In genomic region chr1:191181469-191182259, GRCm38 (mm10) we compare ENCODE assay signal across 10 mouse cellular contexts. TPM values are rescaled to one million over a fixed set of nuclear protein-coding genes. Genes with fewer than 3 reads are reported as not detected.
DNase-seq lines count a peak whose midpoint lies in the region; ATAC-seq and TF ChIP-seq lines count a peak whose summit lies in the region.
"Had no signal": no experiment of that assay in that cellular context is flagged by ENCODE, and none has a peak within 500 bp of the region (broad histone marks: within the 10 kb centered on the region; RNA-seq: fewer than 3 reads in every experiment).

No protein-coding gene starts in this region.

- TF ChIP-seq POLR2A in liver, adult 2 months (IDR thresholded peaks at IDR 0.05; ENCODE audit: extremely low read depth, insufficient read depth, low read length) = no peak

- WGBS in liver, adult 2 months = 54% methylated on average over 12 of the region's 12 CpGs
- WGBS in forebrain, embryonic 13.5 days = 52% methylated on average over 12 of the region's 12 CpGs
- WGBS in liver, embryonic 11.5 days = 34% methylated on average over 12 of the region's 12 CpGs
- 57% methylated on average over 12 of the region's 12 CpGs for WGBS in neural tube, embryonic 15.5 days

- no peak for DNase-seq in liver, adult 2 months (ENCODE audit: extremely low read depth, low read depth, low spot score)
- no peak for DNase-seq in liver
- no peak for DNase-seq in liver, embryonic 11.5 days (ENCODE audit: low spot score)
- DNase-seq in natural killer cell, adult 2 months (ENCODE audit: low spot score in 2 of 2) = no peak
- DNase-seq in embryo, embryonic 11 days = no peak
- DNase-seq in left cerebral cortex, adult 8-10 months (ENCODE audit: low spot score in 2 of 2) = no peak
- DNase-seq: thymus, postnatal 14 days had no signal

- no peak for TF ChIP-seq CTCF in liver, adult 2 months (IDR thresholded peaks at IDR 0.05; ENCODE audit: low read depth, low read length)

- peak overlapping the region; percentile 93 for H3K4me2 ChIP-seq in forebrain, embryonic 13.5 days
- peak overlapping the region; percentile 97 for H3K4me2 ChIP-seq in liver, embryonic 11.5 days
- peak overlapping the region; percentile 99 for H3K4me2 ChIP-seq in neural tube, embryonic 15.5 days

- H3K4me3 ChIP-seq in liver, adult 2 months (ENCODE audit: insufficient read depth, low read depth, low read length) = no peak overlapping the region
- peak overlapping the region; percentile 48; the same call in 1 of the 2 replicates for H3K4me3 ChIP-seq in forebrain, embryonic 13.5 days
- peak overlapping the region; percentile 58 for H3K4me3 ChIP-seq in liver, embryonic 11.5 days (ENCODE audit: low read depth, low read length)
- peak overlapping the region; percentile 45; the same call in 1 of the 2 replicates for H3K4me3 ChIP-seq in neural tube, embryonic 15.5 days (replicated peaks)

- H3K27me3 ChIP-seq in liver, adult 2 months (ENCODE audit: control insufficient read depth, insufficient read depth, low read length) = 0 out of 2 replicates have a peak, but pooled peaks cover 2% of the 10 kb centered on the region
- H3K27me3 ChIP-seq in forebrain, embryonic 13.5 days = peaks cover 88% of the 10 kb centered on the region
- H3K27me3 ChIP-seq in liver, embryonic 11.5 days (replicated peaks; ENCODE audit: control insufficient read depth, insufficient read depth, low read length) = peaks cover 85% of the 10 kb centered on the region
- peaks cover 91% of the 10 kb centered on the region for H3K27me3 ChIP-seq in neural tube, embryonic 15.5 days (replicated peaks)

- no peak for ATAC-seq in forebrain, embryonic 13.5 days
- ATAC-seq in liver, embryonic 11.5 days (replicated peaks; ENCODE audit: low FRiP score) = no peak
- ATAC-seq in neural tube, embryonic 15.5 days (ENCODE audit: low FRiP score) = no peak

- peaks cover 17% of the 10 kb centered on the region for H3K4me1 ChIP-seq in liver, adult 2 months (ENCODE audit: control insufficient read depth, insufficient read depth, low read length)
- peaks cover 51% of the 10 kb centered on the region for H3K4me1 ChIP-seq in forebrain, embryonic 13.5 days
- peaks cover 28% of the 10 kb centered on the region for H3K4me1 ChIP-seq in liver, embryonic 11.5 days (replicated peaks; ENCODE audit: control insufficient read depth, insufficient read depth, low read length)
- H3K4me1 ChIP-seq in neural tube, embryonic 15.5 days = peaks cover 64% of the 10 kb centered on the region

- no peaks in the 10 kb centered on the region for H3K9me3 ChIP-seq in forebrain, embryonic 13.5 days (replicated peaks)
- H3K9me3 ChIP-seq in liver, embryonic 11.5 days (ENCODE audit: control insufficient read depth, low read length) = no peaks in the 10 kb centered on the region
- H3K9me3 ChIP-seq in neural tube, embryonic 15.5 days (replicated peaks) = no peaks in the 10 kb centered on the region

- H3K9ac ChIP-seq in liver, adult 2 months (ENCODE audit: low read depth, low read length) = peak overlapping the region; percentile 87; the same call in 1 of the 2 replicates
- no peak overlapping the region for H3K9ac ChIP-seq in forebrain, embryonic 13.5 days
- H3K9ac ChIP-seq in liver, embryonic 11.5 days (ENCODE audit: low read depth, low read length) = no peak overlapping the region
- no peak overlapping the region for H3K9ac ChIP-seq in neural tube, embryonic 15.5 days (replicated peaks)

- H3K27ac ChIP-seq in liver, adult 2 months (replicated peaks; ENCODE audit: insufficient read depth, low read depth, low read length) = no peak overlapping the region
- no peak overlapping the region for H3K27ac ChIP-seq in forebrain, embryonic 13.5 days
- H3K27ac ChIP-seq in liver, embryonic 11.5 days (ENCODE audit: low read depth, low read length) = no peak overlapping the region
- H3K27ac ChIP-seq in neural tube, embryonic 15.5 days (replicated peaks) = no peak overlapping the region

- no peaks in the 10 kb centered on the region for H3K79me2 ChIP-seq in liver, adult 2 months (ENCODE audit: control insufficient read depth, insufficient read depth, low read length)

- H3K36me3 ChIP-seq in liver, adult 2 months (ENCODE audit: control insufficient read depth, insufficient read depth, low read length) = no peaks in the 10 kb centered on the region
- no peaks in the 10 kb centered on the region for H3K36me3 ChIP-seq in forebrain, embryonic 13.5 days (ENCODE audit: poor library complexity, severe bottlenecking)
- no peaks in the 10 kb centered on the region for H3K36me3 ChIP-seq in liver, embryonic 11.5 days (ENCODE audit: control insufficient read depth, insufficient read depth, low read length)
- no peaks in the 10 kb centered on the region for H3K36me3 ChIP-seq in neural tube, embryonic 15.5 days

RNA-seq across cellular contexts. Expression of gene Fam71a, which starts 17.0 kb away (rescaled TPM):
- not detected in 2 replicates for total RNA-seq in liver, adult 2 months (2014; rRNA removed)
- polyA plus RNA-seq in liver, adult 2 months (2012; rRNA removed) = not detected in 2 replicates
- polyA plus RNA-seq in forebrain, embryonic 13.5 days (2015; fragmentation: Nextera tagmentation; extraction: Ambion mirVana) = not detected in 2 replicates
- not detected in 2 replicates for polyA plus RNA-seq in liver, embryonic 11.5 days (2014; fragmentation: Nextera tagmentation; extraction: Ambion mirVana)
- polyA plus RNA-seq in neural tube, embryonic 15.5 days (2015; fragmentation: Nextera tagmentation; extraction: Ambion mirVana) = not detected in 2 replicates
- not detected for total RNA-seq in left cerebral cortex, adult 8-10 months (2022)
- total RNA-seq: gastrocnemius, postnatal 36 days had no signal

RNA-seq across cellular contexts. Expression of gene Atf3, which starts 36.2 kb away (rescaled TPM):
- total RNA-seq in liver, adult 2 months (2014; rRNA removed) = 0.55 and 1.1 TPM in 2 replicates
- 0.55 and 0.81 TPM in 2 replicates for polyA plus RNA-seq in liver, adult 2 months (2012; rRNA removed)
- polyA plus RNA-seq in forebrain, embryonic 13.5 days (2015; fragmentation: Nextera tagmentation; extraction: Ambion mirVana) = 1.0 and 1.4 TPM in 2 replicates
- polyA plus RNA-seq in liver, embryonic 11.5 days (2014; fragmentation: Nextera tagmentation; extraction: Ambion mirVana) = 3.1 and 3.6 TPM in 2 replicates
- 1.8 and 1.9 TPM in 2 replicates for polyA plus RNA-seq in neural tube, embryonic 15.5 days (2015; fragmentation: Nextera tagmentation; extraction: Ambion mirVana)
- total RNA-seq in left cerebral cortex, adult 8-10 months (2022) = 1 to 10 TPM; 1.0 to 4.6 (median 2.5) TPM
